Mouse (Mus musculus) liver, adult 2 months (tissue): ENCODE results near the gene Glrx5.

Experiments
- CTCF ChIP-seq: fragments of 200-500 bp; IDR thresholded peaks from 2 replicates; pipeline ENCODE4 v1.5.1; 2011; ENCODE audit warnings: low read depth, low read length, control low read depth
- POLR2A ChIP-seq: fragments of 200-500 bp; IDR thresholded peaks from 2 replicates; pipeline ENCODE4 v1.6.1; 2011; ENCODE audit warnings: low read length, control low read depth; ENCODE audit not compliant: insufficient read depth; ENCODE audit errors: extremely low read depth

- TF ChIP-seq POLR2A (no peak), CTCF (no peak)
Observed at GRCm38 (mm10) chr12:105008752-105009178, 23.7 kb upstream of the Glrx5 start.
